Comparison of ENCODE assay signal across 10 mouse cellular contexts in genomic region chr5:120693931-120694694, GRCm38 (mm10). TPM values are rescaled to one million over a fixed set of nuclear protein-coding genes. Genes with fewer than 3 reads are reported as not detected.
DNase-seq lines count a peak whose midpoint lies in the region; ATAC-seq and TF ChIP-seq lines count a peak whose summit lies in the region.
"Had no signal": no experiment of that assay in that cellular context is flagged by ENCODE, and none has a peak within 500 bp of the region (broad histone marks: within the 10 kb centered on the region; RNA-seq: fewer than 3 reads in every experiment).

No protein-coding gene starts in this region.

- peak overlapping the region; percentile 27 for H3K4me3 ChIP-seq in liver, embryonic 12.5 days
- no peak overlapping the region for H3K4me3 ChIP-seq in liver, postnatal 0 days (ENCODE audit: low read depth, low read length)
- peak overlapping the region; percentile 25 for H3K4me3 ChIP-seq in embryonic facial prominence, embryonic 14.5 days (ENCODE audit: low read depth, low read length)
- H3K4me3 ChIP-seq in liver, embryonic 13.5 days (replicated peaks) = no peak overlapping the region

- TF ChIP-seq CTCF in liver, postnatal 0 days (IDR thresholded peaks at IDR 0.05; ENCODE audit: low read depth) = no peak

- ATAC-seq in liver, embryonic 12.5 days = no peak
- no peak for ATAC-seq in liver, postnatal 0 days
- ATAC-seq in embryonic facial prominence, embryonic 14.5 days (ENCODE audit: low read depth) = no peak
- ATAC-seq in liver, embryonic 13.5 days (ENCODE audit: low read depth) = no peak

- no peak for DNase-seq in liver, postnatal 0 days
- DNase-seq in ZHBTc4 (ENCODE audit: low read depth, low spot score) = peak; percentile 29
- DNase-seq in embryonic facial prominence, embryonic 14.5 days (ENCODE audit: low spot score) = no peak
- DNase-seq in liver, embryonic 13.5 days = no peak
- no peak for DNase-seq in left cerebral cortex, adult 18-20 months (ENCODE audit: low spot score in 2 of 2)
- no peak for DNase-seq in lung, postnatal 4 days
- DNase-seq: cerebellum, adult 11-12 months; kidney, adult 9 months; lung, adult 18-20 months had no signal

- no peaks in the 10 kb centered on the region for H3K36me3 ChIP-seq in liver, embryonic 12.5 days
- H3K36me3 ChIP-seq in liver, postnatal 0 days (replicated peaks; ENCODE audit: insufficient read depth, low read length) = no peaks in the 10 kb centered on the region
- H3K36me3 ChIP-seq in embryonic facial prominence, embryonic 14.5 days (ENCODE audit: control insufficient read depth, insufficient read depth, low read length) = peaks cover 4% of the 10 kb centered on the region; the same call in 1 of the 2 replicates
- H3K36me3 ChIP-seq in liver, embryonic 13.5 days = no peaks in the 10 kb centered on the region

- no peak overlapping the region for H3K27ac ChIP-seq in liver, embryonic 12.5 days
- H3K27ac ChIP-seq in liver, postnatal 0 days (ENCODE audit: low read depth) = no peak overlapping the region
- H3K27ac ChIP-seq in embryonic facial prominence, embryonic 14.5 days (replicated peaks; ENCODE audit: low read depth, low read length) = no peak overlapping the region
- H3K27ac ChIP-seq in liver, embryonic 13.5 days = no peak overlapping the region

- no peak overlapping the region for H3K9ac ChIP-seq in liver, embryonic 12.5 days
- H3K9ac ChIP-seq in liver, postnatal 0 days (replicated peaks) = no peak overlapping the region
- H3K9ac ChIP-seq in embryonic facial prominence, embryonic 14.5 days (ENCODE audit: low read depth, low read length) = no peak overlapping the region
- H3K9ac ChIP-seq in liver, embryonic 13.5 days = no peak overlapping the region

- no peaks in the 10 kb centered on the region for H3K9me3 ChIP-seq in liver, embryonic 12.5 days (replicated peaks)
- no peaks in the 10 kb centered on the region for H3K9me3 ChIP-seq in liver, postnatal 0 days (ENCODE audit: low read length)
- H3K9me3 ChIP-seq in embryonic facial prominence, embryonic 14.5 days (ENCODE audit: control insufficient read depth, low read length) = no peaks in the 10 kb centered on the region
- H3K9me3 ChIP-seq in liver, embryonic 13.5 days (replicated peaks) = no peaks in the 10 kb centered on the region

- TF ChIP-seq EP300 in liver, postnatal 0 days (IDR thresholded peaks at IDR 0.05; ENCODE audit: low read depth) = no peak

- H3K27me3 ChIP-seq in liver, embryonic 12.5 days (replicated peaks) = peaks cover 88% of the 10 kb centered on the region
- peaks cover 48% of the 10 kb centered on the region for H3K27me3 ChIP-seq in liver, postnatal 0 days (ENCODE audit: insufficient read depth, low read length)
- H3K27me3 ChIP-seq in embryonic facial prominence, embryonic 14.5 days (replicated peaks; ENCODE audit: control insufficient read depth, insufficient read depth, low read length) = peaks cover 67% of the 10 kb centered on the region
- peaks cover 72% of the 10 kb centered on the region for H3K27me3 ChIP-seq in liver, embryonic 13.5 days

- H3K4me2 ChIP-seq in liver, embryonic 12.5 days = peak overlapping the region; percentile 53
- no peak overlapping the region for H3K4me2 ChIP-seq in liver, postnatal 0 days (ENCODE audit: low read depth, low read length)
- H3K4me2 ChIP-seq in embryonic facial prominence, embryonic 14.5 days (ENCODE audit: low read depth, low read length) = peak overlapping the region; percentile 46
- H3K4me2 ChIP-seq in liver, embryonic 13.5 days = peak overlapping the region; percentile 17; the same call in 1 of the 2 replicates

- no peaks in the 10 kb centered on the region for H3K4me1 ChIP-seq in liver, embryonic 12.5 days
- H3K4me1 ChIP-seq in liver, postnatal 0 days (ENCODE audit: insufficient read depth) = no peaks in the 10 kb centered on the region; the same call in 1 of the 2 replicates
- 0 out of 2 replicates have a peak, but pooled peaks cover 4% of the 10 kb centered on the region for H3K4me1 ChIP-seq in embryonic facial prominence, embryonic 14.5 days (ENCODE audit: control insufficient read depth, insufficient read depth, low read length)
- H3K4me1 ChIP-seq in liver, embryonic 13.5 days (replicated peaks) = no peaks in the 10 kb centered on the region

- WGBS in liver, embryonic 12.5 days (ENCODE audit: insufficient replicate concordance) = 11% methylated on average over 38 of the region's 38 CpGs
- WGBS in liver, postnatal 0 days (ENCODE audit: insufficient replicate concordance) = 10% methylated on average over 34 of the region's 38 CpGs
- 53% methylated on average over 10 of the region's 38 CpGs for WGBS in embryonic facial prominence, embryonic 14.5 days
- WGBS in liver, embryonic 13.5 days (ENCODE audit: insufficient replicate concordance) = 11% methylated on average over 38 of the region's 38 CpGs

RNA-seq across cellular contexts. Expression of gene Dtx1, which starts 17.6 kb away (rescaled TPM):
- polyA plus RNA-seq in liver, embryonic 12.5 days (2016; fragmentation: Nextera tagmentation; extraction: Ambion mirVana) = 0.37 and 0.67 TPM in 2 replicates
- 0.23 and 0.25 TPM in 2 replicates for polyA plus RNA-seq in liver, postnatal 0 days (2015; fragmentation: Nextera tagmentation; extraction: Ambion mirVana)
- 3.4 and 4.3 TPM in 2 replicates for polyA plus RNA-seq in embryonic facial prominence, embryonic 14.5 days (2014; fragmentation: Nextera tagmentation; extraction: Ambion mirVana)
- 0.21 and 0.53 TPM in 2 replicates for polyA plus RNA-seq in liver, embryonic 13.5 days (2015; fragmentation: Nextera tagmentation; extraction: Ambion mirVana)
- total RNA-seq in left cerebral cortex, adult 18-20 months (2021) = 10 to 100 TPM; 73.1 to 78.8 TPM

RNA-seq across cellular contexts. Expression of gene Rasal1, which starts 45.5 kb away (rescaled TPM):
- 0.19 and 0.20 TPM in 2 replicates for polyA plus RNA-seq in liver, embryonic 12.5 days (2016; fragmentation: Nextera tagmentation; extraction: Ambion mirVana)
- polyA plus RNA-seq in liver, postnatal 0 days (2015; fragmentation: Nextera tagmentation; extraction: Ambion mirVana) = 0.20 and 0.36 TPM in 2 replicates
- polyA plus RNA-seq in embryonic facial prominence, embryonic 14.5 days (2014; fragmentation: Nextera tagmentation; extraction: Ambion mirVana) = 0.50 and 1.4 TPM in 2 replicates
- 0.18 and 0.22 TPM in 2 replicates for polyA plus RNA-seq in liver, embryonic 13.5 days (2015; fragmentation: Nextera tagmentation; extraction: Ambion mirVana)
- total RNA-seq in left cerebral cortex, adult 18-20 months (2021) = 10 to 100 TPM; 70.5 to 83.0 TPM

RNA-seq across cellular contexts. Expression of gene Oas2, which starts 55.5 kb away (rescaled TPM):
- 0.26 and 0.37 TPM in 2 replicates for polyA plus RNA-seq in liver, embryonic 12.5 days (2016; fragmentation: Nextera tagmentation; extraction: Ambion mirVana)
- 0.83 and 1.1 TPM in 2 replicates for polyA plus RNA-seq in liver, postnatal 0 days (2015; fragmentation: Nextera tagmentation; extraction: Ambion mirVana)
- 0.38 and 0.42 TPM in 2 replicates for polyA plus RNA-seq in embryonic facial prominence, embryonic 14.5 days (2014; fragmentation: Nextera tagmentation; extraction: Ambion mirVana)
- 0.25 and 0.34 TPM in 2 replicates for polyA plus RNA-seq in liver, embryonic 13.5 days (2015; fragmentation: Nextera tagmentation; extraction: Ambion mirVana)
- total RNA-seq in left cerebral cortex, adult 18-20 months (2021) = under 1 TPM in 1 of 2 experiments, not detected in 1; 0.26 TPM

Comparison
In these comparisons a context has a peak if more than half of its experiments do, and no peak if none do; other contexts are left out.
1. H3K4me3 ChIP-seq: peak in liver, embryonic 12.5 days (single experiment) and embryonic facial prominence, embryonic 14.5 days (single experiment); none in liver, postnatal 0 days (single experiment) and liver, embryonic 13.5 days (single experiment).